Mouse (Mus musculus) B cell, adult 67 days (primary cell): ENCODE data around the gene Phox2a. TPM values are rescaled to one million over a fixed set of nuclear protein-coding genes. Genes with fewer than 3 reads are reported as not detected.

Experiments used
- total RNA-seq, 2 experiments: library from RNA; stranded (reverse); gene quantifications; 4 replicates each; pipeline ENCODE4 v1.2.4; 2023

Gene Phox2a
- total RNA-seq = not detected

GRCm38 (mm10) chr7:101817861-101818401 is at the start of gene Phox2a:
Phox2a (plus strand) TSS chr7:101818313.

GRCm38 (mm10) chr7:101837606-101838471 is 19.7 kb downstream of the Phox2a start, which contains the start of gene Inppl1:
Inppl1 (minus strand) TSS chr7:101838229.

GRCm38 (mm10) chr7:101857094-101857493 is 39.0 kb downstream of the Phox2a start, which contains the start of gene Folr2:
Folr2 (minus strand) TSS chr7:101857194.

GRCm38 (mm10) chr7:101863415-101863814 is 45.3 kb downstream of the Phox2a start, which contains the start of gene Anapc15:
Anapc15 (plus strand) TSS chr7:101863715.

GRCm38 (mm10) chr7:101870629-101871028 is 52.5 kb downstream of the Phox2a start, which contains the start of gene Folr1:
Folr1 (minus strand) TSS chr7:101870788.

Other genes starting within 250 kb of the Phox2a start
- gene Art2b, start 232.7 kb upstream of the Phox2a start, total RNA-seq = 1 to 10 TPM in 1 of 2 experiments, under 1 TPM in 1; 0.44 to 1.1 TPM
- 10 to 100 TPM; 20.2 to 21.4 TPM for gene Clpb, start 154.7 kb upstream of the Phox2a start, total RNA-seq
- gene Inppl1, start 19.9 kb downstream of the Phox2a start, total RNA-seq = 10 to 100 TPM; 45.1 to 57.0 TPM
- 1 to 10 TPM; 1.1 to 1.2 TPM for gene Folr2, start 38.9 kb downstream of the Phox2a start, total RNA-seq
- gene Anapc15, start 45.4 kb downstream of the Phox2a start, total RNA-seq = 10 to 100 TPM; 79.4 to 88.5 TPM
- not detected for gene Folr1, start 52.5 kb downstream of the Phox2a start, total RNA-seq
- 10 to 100 TPM; 61.3 to 73.3 TPM for gene Lamtor1, start 87.6 kb downstream of the Phox2a start, total RNA-seq
- not detected for gene Tomt, start 88.0 kb downstream of the Phox2a start, total RNA-seq
- gene Lrrc51, start 115.6 kb downstream of the Phox2a start, total RNA-seq = 1 to 10 TPM; 1.3 to 2.0 TPM
- 100 to 1,000 TPM; 269 to 277 TPM for gene Numa1, start 115.8 kb downstream of the Phox2a start, total RNA-seq
- gene Il18bp, start 200.4 kb downstream of the Phox2a start, total RNA-seq = 10 to 100 TPM; 10.8 to 11.9 TPM
- 10 to 100 TPM; 41.2 to 41.7 TPM for gene Rnf121, start 247.2 kb downstream of the Phox2a start, total RNA-seq
- gene Xndc1, start 247.2 kb downstream of the Phox2a start, total RNA-seq = 10 to 100 TPM; 56.4 to 59.1 TPM
- gene Xntrpc, start 247.4 kb downstream of the Phox2a start, total RNA-seq = 1 to 10 TPM; 5.1 to 7.1 TPM